Mouse (Mus musculus): ENCODE data around the gene Nploc4. TPM values are rescaled to one million over a fixed set of nuclear protein-coding genes. Genes with fewer than 3 reads are reported as not detected.
"Not testable (repeated sequence)": the region's sequence is repeated elsewhere in the genome, so short reads cannot be mapped to it uniquely, and the experiment has no call there.

The Nploc4 gene
- polyA plus RNA-seq, 1 experiment, result 62.7 TPM

- H3K27ac ChIP-seq (ENCODE audit: insufficient read depth, low read length), result 0 out of 2 replicates have a peak overlapping the region, but pooled peaks have one; percentile 49
- TF ChIP-seq CTCF (IDR thresholded peaks at IDR 0.05; ENCODE audit: extremely low read depth, insufficient read depth, low read length), result no peak
- TF ChIP-seq POLR2A (IDR thresholded peaks at IDR 0.05; ENCODE audit: extremely low read depth, insufficient read depth, low read length), result peak; percentile 54; the same call in 1 of the 2 replicates
- H3K4me3 ChIP-seq (ENCODE audit: insufficient read depth, low read length), result no peak overlapping the region
Observed at GRCm38 (mm10) chr11:120357791-120358401, 79.6 kb downstream of the Nploc4 start.

GRCm38 (mm10) chr11:120356900-120357299, 80.6 kb downstream of the Nploc4 start:
- Histone ChIP-seq H3K27ac (ENCODE audit: insufficient read depth, low read length) (no peak overlapping the region), H3K4me3 (ENCODE audit: insufficient read depth, low read length) (no peak overlapping the region), H3K4me1 (ENCODE audit: control insufficient read depth, insufficient read depth, low read length) (peaks cover 5% of the 10 kb centered on the region)
- TF ChIP-seq CTCF (IDR thresholded peaks at IDR 0.05; ENCODE audit: extremely low read depth, insufficient read depth, low read length) (no peak), POLR2A (IDR thresholded peaks at IDR 0.05; ENCODE audit: extremely low read depth, insufficient read depth, low read length) (no peak)

More at GRCm38 (mm10) chr11:120357791-120358401, 79.6 kb downstream of the Nploc4 start:
- peaks cover 3% of the 10 kb centered on the region for H3K4me1 ChIP-seq (ENCODE audit: control insufficient read depth, insufficient read depth, low read length)

- no peak overlapping the region for H3K4me3 ChIP-seq (ENCODE audit: insufficient read depth, low read length)
- H3K4me1 ChIP-seq (ENCODE audit: control insufficient read depth, insufficient read depth, low read length), result peaks cover 5% of the 10 kb centered on the region
- H3K27ac ChIP-seq (ENCODE audit: insufficient read depth, low read length), result no peak overlapping the region
- TF ChIP-seq CTCF (IDR thresholded peaks at IDR 0.05; ENCODE audit: extremely low read depth, insufficient read depth, low read length), result no peak
- no peak for TF ChIP-seq POLR2A (IDR thresholded peaks at IDR 0.05; ENCODE audit: extremely low read depth, insufficient read depth, low read length)
Observed at GRCm38 (mm10) chr11:120356319-120356840, 81.1 kb downstream of the Nploc4 start.

GRCm38 (mm10) chr11:120355277-120356039, 82.0 kb downstream of the Nploc4 start:
- Histone ChIP-seq H3K27ac (ENCODE audit: insufficient read depth, low read length) (no peak overlapping the region), H3K4me1 (ENCODE audit: control insufficient read depth, insufficient read depth, low read length) (peaks cover 5% of the 10 kb centered on the region), H3K4me3 (ENCODE audit: insufficient read depth, low read length) (no peak overlapping the region)
- no peak for TF ChIP-seq POLR2A (IDR thresholded peaks at IDR 0.05; ENCODE audit: extremely low read depth, insufficient read depth, low read length)
- no peak for TF ChIP-seq CTCF (IDR thresholded peaks at IDR 0.05; ENCODE audit: extremely low read depth, insufficient read depth, low read length)

- H3K27ac ChIP-seq (ENCODE audit: insufficient read depth, low read length), result no peak overlapping the region
- H3K4me1 ChIP-seq (ENCODE audit: control insufficient read depth, insufficient read depth, low read length), result peaks cover 5% of the 10 kb centered on the region
- no peak for TF ChIP-seq CTCF (IDR thresholded peaks at IDR 0.05; ENCODE audit: extremely low read depth, insufficient read depth, low read length)
- no peak for TF ChIP-seq POLR2A (IDR thresholded peaks at IDR 0.05; ENCODE audit: extremely low read depth, insufficient read depth, low read length)
Observed at GRCm38 (mm10) chr11:120354304-120355276, 82.9 kb downstream of the Nploc4 start.

GRCm38 (mm10) chr11:120353500-120354303, 83.8 kb downstream of the Nploc4 start:
- no peak overlapping the region for H3K27ac ChIP-seq (ENCODE audit: insufficient read depth, low read length)
- peaks cover 5% of the 10 kb centered on the region for H3K4me1 ChIP-seq (ENCODE audit: control insufficient read depth, insufficient read depth, low read length)
- H3K4me3 ChIP-seq (ENCODE audit: insufficient read depth, low read length), result no peak overlapping the region
- TF ChIP-seq POLR2A (IDR thresholded peaks at IDR 0.05; ENCODE audit: extremely low read depth, insufficient read depth, low read length), result no peak
- peak; percentile 32 for TF ChIP-seq CTCF (IDR thresholded peaks at IDR 0.05; ENCODE audit: extremely low read depth, insufficient read depth, low read length)

More at GRCm38 (mm10) chr11:120354304-120355276, 82.9 kb downstream of the Nploc4 start:
- H3K4me3 ChIP-seq (ENCODE audit: insufficient read depth, low read length), result no peak overlapping the region

GRCm38 (mm10) chr11:120352571-120353290, 84.8 kb downstream of the Nploc4 start:
- Histone ChIP-seq H3K27ac (ENCODE audit: insufficient read depth, low read length) (no peak overlapping the region), H3K4me1 (ENCODE audit: control insufficient read depth, insufficient read depth, low read length) (peaks cover 5% of the 10 kb centered on the region), H3K4me3 (ENCODE audit: insufficient read depth, low read length) (no peak overlapping the region)
- no peak for TF ChIP-seq CTCF (IDR thresholded peaks at IDR 0.05; ENCODE audit: extremely low read depth, insufficient read depth, low read length)
- TF ChIP-seq POLR2A (IDR thresholded peaks at IDR 0.05; ENCODE audit: extremely low read depth, insufficient read depth, low read length), result no peak

- not testable (repeated sequence) for H3K4me3 ChIP-seq (ENCODE audit: insufficient read depth, low read length); H3K27ac ChIP-seq (ENCODE audit: insufficient read depth, low read length); H3K4me1 ChIP-seq (ENCODE audit: control insufficient read depth, insufficient read depth, low read length)
Observed at GRCm38 (mm10) chr11:120352093-120352350, 85.5 kb downstream of the Nploc4 start.

Measured in cortical plate, adult 2 months (tissue).